Mouse (Mus musculus) left cerebral cortex, postnatal 10 days (tissue): ENCODE data around the gene Ugt2b1. TPM values are rescaled to one million over a fixed set of nuclear protein-coding genes. Genes with fewer than 3 reads are reported as not detected.

Experiments used
- total RNA-seq, 2 experiments: library from RNA; stranded (reverse); gene quantifications; 2 replicates each; pipeline ENCODE4 v1.2.3; 2021

The Ugt2b1 gene
- total RNA-seq, 2 experiments from 2014 or later, result not detected

Other genes with a start within 250 kb of the Ugt2b1 start
- not detected for gene Tmprss11e, start 180.7 kb downstream of the Ugt2b1 start, total RNA-seq
- gene Ythdc1, start 122.3 kb downstream of the Ugt2b1 start, total RNA-seq, result 10 to 100 TPM; 45.4 to 48.0 TPM
- gene Ugt2b34, start 19.6 kb downstream of the Ugt2b1 start, total RNA-seq, result not detected
- not detected for gene Ugt2b35, start 74.3 kb upstream of the Ugt2b1 start, total RNA-seq
- not detected for gene Ugt2b36, start 166.0 kb upstream of the Ugt2b1 start, total RNA-seq
- not detected for gene Ugt2b5, start 213.8 kb upstream of the Ugt2b1 start, total RNA-seq